Mouse (Mus musculus) G1E (cell line): ENCODE results near the gene Arxes2.

Experiments
- CTCF ChIP-seq: IDR thresholded peaks from 2 replicates; pipeline ENCODE4 v1.5.1; 2012; ENCODE audit warnings: low read depth, low read length, inconsistent platforms, mixed read lengths
- POLR2AphosphoS5 ChIP-seq: IDR thresholded peaks from 2 replicates; pipeline ENCODE4 v1.6.1; 2012; ENCODE audit warnings: low read depth, low read length, inconsistent platforms; ENCODE audit not compliant: insufficient replicate concordance

DNA sequence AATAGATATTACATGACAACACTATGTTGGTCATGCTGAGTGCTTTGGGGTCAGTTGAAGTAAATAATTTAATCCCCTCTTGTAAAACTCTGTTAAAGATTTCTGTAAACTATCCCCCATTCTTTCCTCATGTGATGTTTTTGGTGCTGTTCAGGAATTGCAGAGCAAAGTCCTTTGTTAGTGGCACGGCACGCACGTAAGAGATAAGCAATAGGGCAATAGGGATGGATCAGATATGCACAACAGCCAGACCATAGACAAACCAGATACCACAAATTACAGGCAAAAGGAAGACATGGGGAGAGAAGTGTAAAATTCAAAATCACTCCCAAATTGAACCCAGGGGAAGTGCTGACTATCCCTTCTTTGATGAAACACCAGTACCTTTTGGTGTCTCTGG is 7.4 kb upstream of the Arxes2 start:
- TF ChIP-seq CTCF (no peak), POLR2AphosphoS5 (no peak)
